ENCODE assay signal across 8 mouse cellular contexts in the genomic region with DNA sequence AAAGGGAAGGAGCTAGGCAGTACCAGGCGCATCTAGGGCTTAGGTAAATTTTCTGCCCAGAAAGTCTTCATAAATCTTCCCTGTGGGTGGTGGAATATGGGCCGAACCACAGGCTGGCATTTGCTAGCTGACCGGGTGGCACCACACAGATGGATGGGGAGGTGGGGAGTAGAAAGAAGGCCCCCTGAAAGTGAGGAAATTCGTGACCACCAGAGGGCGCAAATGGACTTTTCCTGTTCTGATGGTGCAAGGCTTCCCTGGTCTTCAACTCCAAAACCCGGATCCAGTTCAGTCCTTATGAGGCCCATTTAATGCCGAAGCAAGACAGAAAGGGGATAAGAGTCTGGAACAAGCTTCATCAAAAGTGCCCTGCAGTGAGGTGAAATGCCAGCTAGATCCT. TPM values are rescaled to one million over a fixed set of nuclear protein-coding genes. Genes with fewer than 3 reads are reported as not detected.
DNase-seq lines count a peak whose midpoint lies in the region; ATAC-seq and TF ChIP-seq lines count a peak whose summit lies in the region.

No protein-coding gene starts in this region.

- peak overlapping the region; percentile 15; the same call in 1 of the 2 replicates for H3K9ac ChIP-seq in MEL (ENCODE audit: control insufficient read depth, low read depth, low read length, poor library complexity, severe bottlenecking)

- peak; percentile 73 for TF ChIP-seq RAD21 in MEL (IDR thresholded peaks at IDR 0.05; ENCODE audit: low read depth, low read length)

- TF ChIP-seq POLR2A in MEL (IDR thresholded peaks at IDR 0.05; ENCODE audit: control insufficient read depth in 1 of 2, insufficient read depth in 1 of 2, low read depth in 1 of 2, low read length in 2 of 2, poor library complexity in 1 of 2) = no peak

- TF ChIP-seq CTCF in MEL (IDR thresholded peaks at IDR 0.05 in 2 of 3, conservative IDR thresholded peaks at IDR 0.05 in 1 of 3; ENCODE audit: control insufficient read depth in 1 of 3, insufficient read depth in 1 of 3, low read depth in 2 of 3, low read length in 3 of 3, poor library complexity in 1 of 3, severe bottlenecking in 1 of 3) = peak; percentile 79 to 86 (median 80)

- no peak overlapping the region for H3K4me3 ChIP-seq in MEL (ENCODE audit: control insufficient read depth in 1 of 2, insufficient read depth in 1 of 2, low read depth in 2 of 2, low read length in 2 of 2)
- H3K4me3 ChIP-seq in macrophage (ENCODE audit: inconsistent target) = no peak overlapping the region

- H3K27me3 ChIP-seq in MEL (ENCODE audit: control insufficient read depth in 1 of 2, insufficient read depth in 2 of 2, low read length in 2 of 2) = no peaks in the 10 kb centered on the region

- H3K36me3 ChIP-seq in MEL (ENCODE audit: control insufficient read depth in 1 of 2, insufficient read depth in 2 of 2, low read length in 2 of 2) (peaks cover 0 to 19% of the 10 kb centered on the region in 2 experiments; a peak in 2 of 4 replicates), macrophage (ENCODE audit: inconsistent target) (no peaks in the 10 kb centered on the region)

- H3K27ac ChIP-seq in MEL (ENCODE audit: control insufficient read depth, low read depth, low read length) (no peak overlapping the region), macrophage (peak overlapping the region; percentile 25; the same call in 1 of the 2 replicates)

- H3K79me2 ChIP-seq in MEL (ENCODE audit: control insufficient read depth, insufficient read depth, low read length, poor library complexity) (peaks cover 20% of the 10 kb centered on the region), macrophage (ENCODE audit: inconsistent target) (peaks cover 20% of the 10 kb centered on the region)

- peak; percentile 82 for DNase-seq in CD4-positive, CD25-positive, alpha-beta regulatory T cell, adult 2 months (ENCODE audit: low read depth, low spot score)
- DNase-seq in MEL (ENCODE audit: low read depth, low spot score) = peak; percentile 80
- peak; percentile 77 for DNase-seq in cerebellum, adult 9-11 months
- DNase-seq in gastrocnemius, postnatal 25 days = peak; percentile 29
- peak; percentile 51 to 73 for DNase-seq in layer of hippocampus, adult 8-10 months (ENCODE audit: low spot score in 2 of 2)
- peak; percentile 59 to 80 for DNase-seq in spleen, postnatal 10 days (ENCODE audit: low spot score in 2 of 2)

- 5% methylated on average over 7 of the region's 7 CpGs for WGBS in macrophage (ENCODE audit: missing documents)

- ATAC-seq in CD4-positive, CD25-positive, alpha-beta regulatory T cell, adult 4 months = no peak

- TF ChIP-seq EP300 in MEL (IDR thresholded peaks at IDR 0.05; ENCODE audit: low read depth in 1 of 2, low read length in 2 of 2) = no peak

- H3K9me3 ChIP-seq in MEL (replicated peaks; ENCODE audit: insufficient read depth, low read length) = no peaks in the 10 kb centered on the region

- H3K4me1 ChIP-seq in MEL (ENCODE audit: control insufficient read depth in 1 of 2, insufficient read depth in 2 of 2, low read length in 2 of 2) = peaks cover 11 to 24% of the 10 kb centered on the region in 2 experiments

TF ChIP-seq in MEL, 35 proteins besides CTCF, POLR2A, EP300 and RAD21:
- TF ChIP-seq MXI1 (IDR thresholded peaks at IDR 0.05; ENCODE audit: low read depth, low read length) (no peak), ZC3H11A (IDR thresholded peaks at IDR 0.05; ENCODE audit: low read depth, low read length) (peak; percentile 68), SMC3 (IDR thresholded peaks at IDR 0.05; ENCODE audit: low read depth, low read length) (peak; percentile 89)

RNA-seq across cellular contexts. Expression of gene Dync1h1, which starts 2.7 kb away (rescaled TPM):
- polyA plus RNA-seq in CD4-positive, CD25-positive, alpha-beta regulatory T cell, adult 4 months (2017; shearing (Covaris generic)) = 10 to 100 TPM; 39.7 to 41.0 TPM
- total RNA-seq in MEL (2012; rRNA removed) = 98.2 and 101 TPM in 2 replicates
- polyA plus RNA-seq in MEL (2012; ENCODE audit: insufficient read depth in 1 of 2, insufficient read length in 2 of 2, low read depth in 1 of 2, low replicate concordance in 2 of 2, missing spikeins in 1 of 2) (100 to 1,000 TPM; 157 to 230 TPM), macrophage (2018) (102 to 142 TPM (median 104 TPM) in 3 replicates)
- total RNA-seq in gastrocnemius, postnatal 25 days (2021) = 10 to 100 TPM; 63.4 to 65.5 TPM
- total RNA-seq in layer of hippocampus, adult 8-10 months (2022) = 100 to 1,000 TPM; 273 to 309 (median 284) TPM
- 1,000 to 10,000 TPM in 1 of 26 experiments, 100 to 1,000 TPM in 25; 150 to 1,167 (median 615) TPM for total RNA-seq in macrophage (2018; cell fraction: chromatin; rRNA removed)
- total RNA-seq in macrophage (2018; cell fraction: cytosol; rRNA removed) = 100 to 1,000 TPM; 112 to 317 (median 168) TPM
- total RNA-seq in macrophage (2018; cell fraction: nucleus; rRNA removed) = 100 to 1,000 TPM; 171 to 573 (median 363) TPM

Comparison
In these comparisons a context has a peak if more than half of its experiments do, and no peak if none do; other contexts are left out.
1. DNase-seq: peak in every context shown above with its lines; median percentile 82 in CD4-positive, CD25-positive, alpha-beta regulatory T cell, adult 2 months; 80 in MEL; 77 in cerebellum, adult 9-11 months; 70 in spleen, postnatal 10 days; 62 in layer of hippocampus, adult 8-10 months; 29 in gastrocnemius, postnatal 25 days.